Comparison of ENCODE assay signal across 21 mouse cellular contexts in the genomic region with DNA sequence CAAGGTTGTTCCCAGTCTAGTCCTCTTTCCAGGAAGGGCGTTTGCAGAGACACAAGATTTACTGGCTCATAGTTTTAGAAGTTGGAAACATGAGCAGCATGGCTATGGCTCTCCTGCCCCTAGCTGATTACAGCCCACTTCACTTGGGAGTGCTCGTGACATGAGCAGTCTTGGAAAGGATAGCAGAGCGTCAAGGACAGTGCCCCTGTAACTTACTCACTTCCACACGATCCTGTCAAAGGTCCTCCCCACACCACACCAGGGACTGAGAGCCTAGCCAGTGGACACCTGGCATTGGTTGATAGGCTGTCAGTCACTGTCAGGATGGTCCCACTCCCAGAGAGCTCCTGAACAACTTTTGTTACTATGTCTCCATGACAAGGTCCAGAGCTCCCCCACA. TPM values are rescaled to one million over a fixed set of nuclear protein-coding genes. Genes with fewer than 3 reads are reported as not detected.
"Had no signal": no experiment of that assay in that cellular context is flagged by ENCODE, and none has a peak within 500 bp of the region (broad histone marks: within the 10 kb centered on the region; RNA-seq: fewer than 3 reads in every experiment).

No protein-coding gene starts in this region.

- H3K4me2 ChIP-seq: lung, embryonic 15.5 days; midbrain, embryonic 11.5 days; midbrain, embryonic 13.5 days; midbrain, embryonic 15.5 days; neural tube, embryonic 12.5 days; stomach, embryonic 15.5 days had no signal

- H3K4me1 ChIP-seq: lung, embryonic 15.5 days; midbrain, embryonic 13.5 days; midbrain, embryonic 15.5 days; neural tube, embryonic 12.5 days; stomach, embryonic 15.5 days had no signal

- H3K9ac ChIP-seq: liver, postnatal 0 days; lung, embryonic 15.5 days; midbrain, embryonic 13.5 days; midbrain, embryonic 15.5 days; neural tube, embryonic 12.5 days; stomach, embryonic 15.5 days had no signal

- H3K4me3 ChIP-seq: lung, embryonic 15.5 days; megakaryocyte, embryonic 14.5 days; midbrain, embryonic 13.5 days; midbrain, embryonic 15.5 days; neural tube, embryonic 12.5 days; stomach, embryonic 15.5 days had no signal

- H3K27ac ChIP-seq: lung, embryonic 15.5 days; macrophage; midbrain, embryonic 13.5 days; midbrain, embryonic 15.5 days; neural tube, embryonic 12.5 days; stomach, embryonic 15.5 days; stomach, postnatal 0 days had no signal

- DNase-seq: liver, postnatal 0 days; lung, adult 2 months; lung, postnatal 14 days; lung, postnatal 36 days; right cerebral cortex, postnatal 14 days; thymus, adult 2 months; thymus, postnatal 25 days; thymus, postnatal 4 days had no signal

- ATAC-seq: liver, postnatal 0 days; lung, postnatal 0 days; midbrain, embryonic 13.5 days; midbrain, embryonic 15.5 days had no signal

- H3K9me3 ChIP-seq: lung, embryonic 15.5 days; megakaryocyte, embryonic 14.5 days; midbrain, embryonic 13.5 days; midbrain, embryonic 15.5 days; neural tube, embryonic 12.5 days; stomach, embryonic 15.5 days had no signal

- H3K27me3 ChIP-seq: lung, embryonic 15.5 days; megakaryocyte, embryonic 14.5 days; midbrain, embryonic 13.5 days; midbrain, embryonic 15.5 days; neural tube, embryonic 12.5 days; stomach, embryonic 15.5 days had no signal

RNA-seq across cellular contexts. Expression of a gene that starts 54.3 kb away (rescaled TPM):
- total RNA-seq: megakaryocyte progenitor cell, adult 5-6 weeks; monocyte, adult 5-6 weeks; neutrophil, adult 5-6 weeks had no signal
- polyA plus RNA-seq: macrophage had no signal
